Mouse (Mus musculus) liver, embryonic 16.5 days (tissue): ENCODE data around the gene Tcp11. TPM values are rescaled to one million over a fixed set of nuclear protein-coding genes. Genes with fewer than 3 reads are reported as not detected.

Experiments used
- ATAC-seq: fragments of 200-750 bp; cut with Nextera tagmentation; 2 replicates; pipeline ENCODE4 v1.8.0; 2017; ENCODE audit warnings: low read depth, mild to moderate bottlenecking, moderate number of reproducible peaks, moderate library complexity
- H3K27ac ChIP-seq: fragments of 300-500 bp; sonication (generic); 2 replicates; pipeline ENCODE4 v1.5.1; 2014; ENCODE audit warnings: mild to moderate bottlenecking, low read length
- H3K27me3 ChIP-seq: fragments of 300-500 bp; sonication (generic); 2 replicates; pipeline ENCODE4 v1.6.1; 2014; ENCODE audit warnings: low read depth, low read length, mixed read lengths; ENCODE audit not compliant: control insufficient read depth, insufficient read depth
- H3K36me3 ChIP-seq: fragments of 300-500 bp; sonication (generic); 2 replicates; pipeline ENCODE4 v1.6.1; 2014; ENCODE audit warnings: mild to moderate bottlenecking; ENCODE audit not compliant: control insufficient read depth, insufficient read depth
- H3K4me1 ChIP-seq: fragments of 300-500 bp; sonication (generic); 2 replicates; pipeline ENCODE4 v1.6.1; 2014; ENCODE audit warnings: low read depth, low read length, mixed read lengths; ENCODE audit not compliant: control insufficient read depth
- H3K4me2 ChIP-seq: fragments of 300-500 bp; sonication (generic); 2 replicates; pipeline ENCODE4 v1.6.1; 2014; ENCODE audit warnings: low read depth, low read length, mixed read lengths
- H3K4me3 ChIP-seq: fragments of 300-500 bp; sonication (generic); 2 replicates; pipeline ENCODE4 v1.5.1; 2014; ENCODE audit warnings: low read depth, mild to moderate bottlenecking, low read length
- H3K9ac ChIP-seq: fragments of 300-500 bp; sonication (generic); 2 replicates; pipeline ENCODE4 v1.6.1; 2014; ENCODE audit warnings: low read depth, low read length
- H3K9me3 ChIP-seq: fragments of 300-500 bp; sonication (generic); replicated peaks from 2 replicates; pipeline ENCODE4 v1.6.1; 2016; ENCODE audit warnings: low read length; ENCODE audit not compliant: control insufficient read depth
- WGBS: fragments of 180-500 bp; shearing (Covaris S2); extraction: QIAGEN DNeasy Blood & Tissue Kit; methylation state at CpG from one replicate; pipeline ENCODE4 v1.1.7; 2014; ENCODE audit not compliant: insufficient replicate concordance; 5-methylcytosine and 5-hydroxymethylcytosine counted together
- polyA plus RNA-seq: library from polyadenylated mRNA; unstranded; fragments of >200 nt; fragmentation: Nextera tagmentation; extraction: Ambion mirVana; gene quantifications from 2 replicates; pipeline ENCODE4 v1.2.1, GENCODE M21; 2015

The Tcp11 gene
- polyA plus RNA-seq, 1 experiment from 2014 or later: 0.06 TPM

- H3K27me3 ChIP-seq: no peaks in the 10 kb centered on the region
- no peak overlapping the region for H3K9ac ChIP-seq
- H3K36me3 ChIP-seq: no peaks in the 10 kb centered on the region; the same call in 1 of the 2 replicates
- 84% methylated on average over 7 of the region's 7 CpGs for WGBS
- H3K4me3 ChIP-seq: no peak overlapping the region
- no peak overlapping the region for H3K4me2 ChIP-seq
- no peak for ATAC-seq
- no peak overlapping the region for H3K27ac ChIP-seq
- no peaks in the 10 kb centered on the region for H3K4me1 ChIP-seq
- H3K9me3 ChIP-seq: no peaks in the 10 kb centered on the region
Observed at GRCm38 (mm10) chr17:28062710-28063109, 17.7 kb downstream of the Tcp11 start.

DNA sequence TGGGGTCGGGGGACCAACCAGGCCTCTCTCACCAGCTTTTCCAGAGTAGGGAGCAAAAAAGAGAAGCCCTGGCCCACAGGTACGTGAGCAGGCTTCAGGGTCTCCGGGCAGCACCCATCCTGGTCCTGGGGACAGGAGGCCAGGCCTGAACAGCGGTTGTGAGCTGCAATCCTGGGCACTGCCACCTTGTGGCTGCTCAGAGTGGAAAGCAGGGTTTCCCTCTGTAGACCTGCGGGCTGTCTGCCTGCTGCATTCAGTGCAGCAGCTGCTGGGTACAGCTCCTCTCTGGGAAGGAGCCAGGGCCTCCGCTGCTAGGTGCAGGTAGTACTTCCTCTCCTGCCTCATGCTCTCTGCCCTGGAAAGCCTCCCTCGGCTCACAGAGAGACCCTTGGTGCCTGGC, 19.0 kb downstream of the Tcp11 start:
- Histone ChIP-seq H3K27me3 (no peaks in the 10 kb centered on the region), H3K4me1 (no peaks in the 10 kb centered on the region), H3K9ac (no peak overlapping the region), H3K4me2 (no peak overlapping the region), H3K9me3 (no peaks in the 10 kb centered on the region), H3K36me3 (no peaks in the 10 kb centered on the region; the same call in 1 of the 2 replicates), H3K27ac (no peak overlapping the region), H3K4me3 (no peak overlapping the region)
- 55% methylated on average over 7 of the region's 7 CpGs for WGBS
- ATAC-seq: no peak

DNA sequence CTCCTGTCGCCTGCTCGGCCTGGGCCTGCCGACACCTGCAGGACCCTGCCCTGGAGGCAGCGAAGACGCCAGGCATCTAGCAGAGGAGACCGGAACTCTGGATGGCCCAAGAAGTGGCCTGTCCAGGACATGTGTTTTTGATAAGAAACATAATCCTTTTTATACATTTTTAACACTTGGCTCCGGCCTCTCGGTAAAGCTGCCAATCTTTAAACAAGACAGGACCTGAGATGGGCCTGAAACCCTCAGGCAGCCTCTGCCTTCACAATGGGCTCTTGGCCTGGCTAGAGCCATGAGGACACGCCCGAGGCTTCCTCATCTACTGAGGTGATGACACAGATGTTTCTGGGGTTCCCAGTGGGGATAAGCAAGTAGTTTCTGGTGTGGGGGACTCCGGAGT, 19.8 kb downstream of the Tcp11 start:
- H3K36me3 ChIP-seq: no peaks in the 10 kb centered on the region; the same call in 1 of the 2 replicates
- ATAC-seq: no peak

GRCm38 (mm10) chr17:28058346-28058745, 22.1 kb downstream of the Tcp11 start:
- no peaks in the 10 kb centered on the region for H3K27me3 ChIP-seq
- H3K4me3 ChIP-seq: no peak overlapping the region
- 68% methylated on average over 13 of the region's 13 CpGs for WGBS
- H3K4me1 ChIP-seq: no peaks in the 10 kb centered on the region
- ATAC-seq: no peak
- H3K36me3 ChIP-seq: no peaks in the 10 kb centered on the region; the same call in 1 of the 2 replicates
- no peaks in the 10 kb centered on the region for H3K9me3 ChIP-seq
- H3K27ac ChIP-seq: no peak overlapping the region
- no peak overlapping the region for H3K4me2 ChIP-seq
- H3K9ac ChIP-seq: no peak overlapping the region

More for the DNA sequence above, 19.8 kb downstream of the Tcp11 start:
- no peaks in the 10 kb centered on the region for H3K27me3 ChIP-seq
- no peak overlapping the region for H3K9ac ChIP-seq
- H3K4me3 ChIP-seq: no peak overlapping the region
- 77% methylated on average over 11 of the region's 11 CpGs for WGBS
- H3K4me2 ChIP-seq: no peak overlapping the region
- H3K27ac ChIP-seq: no peak overlapping the region
- H3K4me1 ChIP-seq: no peaks in the 10 kb centered on the region
- H3K9me3 ChIP-seq: no peaks in the 10 kb centered on the region

DNA sequence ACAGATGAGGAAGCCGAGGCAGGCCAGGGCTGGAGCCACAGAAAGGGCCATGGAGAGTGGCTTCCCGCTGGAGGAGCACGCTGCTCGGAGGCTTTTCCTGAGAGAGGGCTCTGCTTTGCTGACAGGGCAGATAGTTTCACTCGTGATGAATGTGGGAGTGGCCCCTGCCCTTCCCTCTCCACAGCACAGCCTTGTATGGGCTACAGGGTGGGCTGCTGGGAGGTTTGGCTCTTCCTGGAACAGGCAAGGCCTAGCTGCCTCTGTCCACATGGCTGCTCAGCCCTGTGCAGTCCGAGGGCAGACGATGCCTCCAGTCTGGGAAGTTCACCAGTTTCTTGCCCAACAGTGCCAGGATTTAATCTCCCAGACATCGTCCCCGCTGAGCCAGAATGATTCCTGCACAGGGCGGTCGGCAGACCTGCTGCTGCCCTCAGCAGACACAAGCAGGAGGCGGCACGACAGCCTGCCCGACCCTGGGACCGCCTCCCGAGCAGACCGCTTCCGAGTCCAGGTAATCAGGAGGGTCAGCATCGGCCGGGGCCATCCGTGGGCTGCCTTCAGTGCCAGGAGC, 28.1 kb downstream of the Tcp11 start:
- H3K4me2 ChIP-seq: no peak overlapping the region

DNA sequence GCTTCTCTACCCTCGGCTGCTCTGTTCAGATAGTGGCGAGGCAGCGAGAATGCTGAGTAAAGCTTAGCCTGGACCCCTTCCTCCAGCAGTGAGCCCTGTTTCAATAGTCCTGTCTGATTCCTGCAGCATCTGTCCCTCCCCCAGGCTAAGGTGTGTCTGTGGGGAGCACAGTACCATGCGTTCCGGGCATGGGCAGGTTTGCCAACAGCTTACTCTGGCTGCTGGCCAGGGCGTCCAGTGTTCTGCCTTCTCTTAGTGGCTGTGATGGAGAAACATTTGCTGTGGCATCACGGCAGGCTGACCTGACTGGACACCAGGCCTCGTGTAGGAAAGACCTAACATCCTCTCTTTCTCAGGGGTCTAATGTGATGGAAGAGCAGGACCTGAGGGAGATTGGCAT, 30.2 kb downstream of the Tcp11 start:
- WGBS: 78% methylated on average over 8 of the region's 8 CpGs
- Histone ChIP-seq H3K27ac (no peak overlapping the region), H3K9ac (no peak overlapping the region), H3K36me3 (no peaks in the 10 kb centered on the region), H3K4me1 (no peaks in the 10 kb centered on the region), H3K27me3 (no peaks in the 10 kb centered on the region), H3K4me2 (no peak overlapping the region), H3K4me3 (no peak overlapping the region), H3K9me3 (no peaks in the 10 kb centered on the region)
- no peak for ATAC-seq

More for the DNA sequence above, 28.1 kb downstream of the Tcp11 start:
- ATAC-seq: no peak
- Histone ChIP-seq H3K4me1 (no peaks in the 10 kb centered on the region), H3K9me3 (no peaks in the 10 kb centered on the region), H3K36me3 (no peaks in the 10 kb centered on the region), H3K27ac (no peak overlapping the region), H3K9ac (no peak overlapping the region), H3K27me3 (no peaks in the 10 kb centered on the region), H3K4me3 (no peak overlapping the region)
- WGBS: 79% methylated on average over 21 of the region's 21 CpGs

DNA sequence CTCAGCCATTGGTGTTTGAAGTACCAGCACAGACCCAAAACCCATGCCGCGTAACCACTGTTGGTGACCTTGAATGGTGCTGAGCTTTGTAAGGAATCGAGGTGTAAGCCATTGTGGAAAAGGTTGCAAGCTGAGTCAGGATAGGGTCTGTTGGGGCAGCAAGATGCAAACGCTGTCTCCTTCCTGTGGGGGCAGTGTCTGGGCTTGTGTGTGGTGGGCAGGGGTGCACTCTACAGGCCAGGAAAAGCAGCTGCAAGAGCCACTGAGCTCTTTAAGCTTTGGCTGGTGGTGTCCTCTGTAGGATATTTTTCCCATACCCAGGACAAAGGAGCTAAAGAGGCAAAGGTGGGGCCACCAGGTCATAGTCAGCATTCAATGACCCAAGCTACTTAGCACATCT, 32.0 kb downstream of the Tcp11 start:
- H3K27ac ChIP-seq: no peak overlapping the region
- no peak overlapping the region for H3K4me2 ChIP-seq
- no peaks in the 10 kb centered on the region for H3K27me3 ChIP-seq
- H3K36me3 ChIP-seq: no peaks in the 10 kb centered on the region
- H3K4me1 ChIP-seq: no peaks in the 10 kb centered on the region
- no peak overlapping the region for H3K9ac ChIP-seq
- no peaks in the 10 kb centered on the region for H3K9me3 ChIP-seq
- H3K4me3 ChIP-seq: no peak overlapping the region
- no peak for ATAC-seq
- 55% methylated on average over 4 of the region's 4 CpGs for WGBS

- ATAC-seq: no peak
- Histone ChIP-seq H3K36me3 (no peaks in the 10 kb centered on the region), H3K27me3 (no peaks in the 10 kb centered on the region), H3K4me3 (no peak overlapping the region), H3K4me1 (no peaks in the 10 kb centered on the region), H3K4me2 (no peak overlapping the region), H3K9ac (no peak overlapping the region), H3K9me3 (no peaks in the 10 kb centered on the region), H3K27ac (no peak overlapping the region)
- WGBS: 73% methylated on average over 5 of the region's 5 CpGs
Observed at GRCm38 (mm10) chr17:28047520-28047919, 32.9 kb downstream of the Tcp11 start.

GRCm38 (mm10) chr17:28047017-28047416, 33.4 kb downstream of the Tcp11 start:
- H3K9me3 ChIP-seq: no peaks in the 10 kb centered on the region
- H3K4me2 ChIP-seq: no peak overlapping the region
- no peaks in the 10 kb centered on the region for H3K27me3 ChIP-seq
- ATAC-seq: no peak
- WGBS: 69% methylated on average over 5 of the region's 5 CpGs
- H3K9ac ChIP-seq: no peak overlapping the region; the same call in 1 of the 2 replicates
- no peaks in the 10 kb centered on the region for H3K4me1 ChIP-seq
- no peak overlapping the region for H3K4me3 ChIP-seq
- no peak overlapping the region for H3K27ac ChIP-seq
- no peaks in the 10 kb centered on the region for H3K36me3 ChIP-seq
